Mouse (Mus musculus): ENCODE measurements around the gene Spx. TPM values are rescaled to one million over a fixed set of nuclear protein-coding genes. Genes with fewer than 3 reads are reported as not detected.

The Spx gene
- total RNA-seq, 2 experiments from 2014 or later, result not detected

GRCm38 (mm10) chr6:142455314-142455996, 42.2 kb downstream of the Spx start:
- intact Hi-C loops (cut with DNase I), result no loop called here
- no peak for TF ChIP-seq CTCF (IDR thresholded peaks at IDR 0.05)
- no peak for DNase-seq
- H3K4me3 ChIP-seq, result no peak overlapping the region
- H3K27ac ChIP-seq, result no peak overlapping the region

- no peak overlapping the region for H3K27ac ChIP-seq
- no peak for TF ChIP-seq CTCF (IDR thresholded peaks at IDR 0.05)
- intact Hi-C loops (cut with DNase I), result no loop called here
- no peak for DNase-seq
- no peak overlapping the region for H3K4me3 ChIP-seq
These were observed 44.8 kb downstream of the Spx start for GRCm38 (mm10) chr6:142458010-142458409.

- TF ChIP-seq CTCF (IDR thresholded peaks at IDR 0.05), result no peak
- H3K4me3 ChIP-seq, result no peak overlapping the region
- intact Hi-C loops (cut with DNase I), result no loop called here
These were observed 45.9 kb downstream of the Spx start for GRCm38 (mm10) chr6:142459017-142459678.

DNA sequence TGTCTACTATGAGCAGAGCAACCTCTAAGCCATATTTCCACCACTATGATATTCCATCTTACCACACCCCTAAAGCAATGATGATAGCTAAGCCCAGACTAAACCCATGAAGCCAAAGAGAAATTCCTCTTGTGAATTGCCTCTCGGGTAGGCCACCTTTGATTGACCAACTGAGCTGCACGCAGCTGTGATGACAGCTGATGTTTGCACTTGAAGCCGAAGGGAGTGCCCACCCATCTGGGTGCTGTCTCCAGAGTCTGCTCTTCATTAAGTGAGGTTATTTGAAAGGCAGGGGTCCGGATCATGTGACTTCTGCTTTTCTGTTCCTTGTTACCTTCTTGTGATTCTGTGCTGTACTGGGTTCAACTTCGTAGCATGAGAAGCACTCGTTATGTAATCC, 49.0 kb downstream of the Spx start:
- TF ChIP-seq CTCF (IDR thresholded peaks at IDR 0.05), result no peak
- DNase-seq, result no peak

More at GRCm38 (mm10) chr6:142459017-142459678, 45.9 kb downstream of the Spx start:
- H3K27ac ChIP-seq, result no peak overlapping the region
- DNase-seq, result no peak

More for the DNA sequence above, 49.0 kb downstream of the Spx start:
- Histone ChIP-seq H3K27ac (no peak overlapping the region), H3K4me3 (no peak overlapping the region)
- intact Hi-C loops (cut with DNase I), result no loop called here

Other genes with a start within 250 kb of the Spx start
- under 1 TPM; 0.59 to 0.61 TPM for gene Slco1a6, start 204.9 kb upstream of the Spx start, total RNA-seq (2021)
- not detected for gene Iapp, start 115.0 kb upstream of the Spx start, total RNA-seq (2021)
- not detected for gene Slco1a5, start 90.5 kb upstream of the Spx start, total RNA-seq (2021)
- 1 to 10 TPM; 9.5 to 9.9 TPM for gene Pyroxd1, start 67.8 kb upstream of the Spx start, total RNA-seq (2021)
- gene Recql, start 26.4 kb upstream of the Spx start, total RNA-seq (2021), result 1 to 10 TPM; 5.8 to 6.2 TPM
- gene Golt1b, start 26.2 kb upstream of the Spx start, total RNA-seq (2021), result 10 to 100 TPM; 17.3 to 18.5 TPM
- not detected for gene Gys2, start 59.7 kb downstream of the Spx start, total RNA-seq (2021)
- gene Ldhb, start 94.5 kb downstream of the Spx start, total RNA-seq (2021), result 1,000 to 10,000 TPM in 1 of 2 experiments, 100 to 1,000 TPM in 1; 299 to 1,071 TPM
- 1 to 10 TPM; 8.2 to 8.4 TPM for gene Kcnj8, start 158.2 kb downstream of the Spx start, total RNA-seq (2021)

Measured in gastrocnemius, adult 2 months (tissue).